Mouse (Mus musculus) liver, adult 2 months (tissue): ENCODE data around the gene Gm37240. TPM values are rescaled to one million over a fixed set of nuclear protein-coding genes. Genes with fewer than 3 reads are reported as not detected.

ENCODE experiments used
- DNase-seq: peaks from one replicate; pipeline ENCODE4 v3.0.0-alpha.2; 2011; ENCODE audit warnings: low read depth, low spot score; ENCODE audit errors: extremely low read depth
- H3K27ac ChIP-seq: fragments of 200-500 bp; replicated peaks from 2 replicates; pipeline ENCODE4 v1.5.1; 2012; ENCODE audit warnings: low read depth, mild to moderate bottlenecking, control low read depth, inconsistent platforms, low read length; ENCODE audit not compliant: insufficient read depth
- H3K27me3 ChIP-seq: fragments of 200-500 bp; 2 replicates; pipeline ENCODE4 v1.6.1; 2012; ENCODE audit warnings: mild to moderate bottlenecking, moderate library complexity, low read length, inconsistent platforms; ENCODE audit not compliant: control insufficient read depth, insufficient read depth
- H3K36me3 ChIP-seq: fragments of 200-500 bp; 2 replicates; pipeline ENCODE4 v1.6.1; 2012; ENCODE audit warnings: low read length, inconsistent platforms; ENCODE audit not compliant: control insufficient read depth, insufficient read depth
- H3K4me1 ChIP-seq: fragments of 200-500 bp; 2 replicates; pipeline ENCODE4 v1.6.1; 2011; ENCODE audit warnings: low read length; ENCODE audit not compliant: control insufficient read depth, insufficient read depth
- H3K4me3 ChIP-seq: fragments of 200-500 bp; 2 replicates; pipeline ENCODE4 v1.5.1; 2011; ENCODE audit warnings: low read depth, mild to moderate bottlenecking, control low read depth, low read length, moderate library complexity; ENCODE audit not compliant: insufficient read depth
- H3K79me2 ChIP-seq: fragments of 200-500 bp; 2 replicates; pipeline ENCODE4 v1.6.1; 2012; ENCODE audit warnings: inconsistent platforms, mild to moderate bottlenecking, low read length, moderate library complexity; ENCODE audit not compliant: control insufficient read depth, insufficient read depth
- H3K9ac ChIP-seq: fragments of 200-500 bp; 2 replicates; pipeline ENCODE4 v1.6.1; 2012; ENCODE audit warnings: low read depth, mild to moderate bottlenecking, control low read depth, inconsistent platforms, low read length
- CTCF ChIP-seq: fragments of 200-500 bp; IDR thresholded peaks from 2 replicates; pipeline ENCODE4 v1.5.1; 2011; ENCODE audit warnings: low read depth, low read length, control low read depth
- POLR2A ChIP-seq: fragments of 200-500 bp; IDR thresholded peaks from 2 replicates; pipeline ENCODE4 v1.6.1; 2011; ENCODE audit warnings: low read length, control low read depth; ENCODE audit not compliant: insufficient read depth; ENCODE audit errors: extremely low read depth
- WGBS: fragments of 180-500 bp; shearing (Covaris S2); methylation state at CpG from one replicate; pipeline ENCODE4 v1.1.7; 2018; 5-methylcytosine and 5-hydroxymethylcytosine counted together
- polyA plus RNA-seq: library from polyadenylated mRNA; depleted of rRNA; stranded (reverse); fragments of >200 nt; gene quantifications from 2 replicates; pipeline ENCODE4 v1.2.3, GENCODE M21; 2012
- total RNA-seq: library from RNA; depleted of rRNA; stranded (reverse); fragments of >200 nt; gene quantifications from 2 replicates; pipeline ENCODE4 v1.2.3, GENCODE M21; 2014

Gm37240 gene
- total and polyA plus RNA-seq, 2 experiments, result 2.2 to 6.9 TPM

DNA sequence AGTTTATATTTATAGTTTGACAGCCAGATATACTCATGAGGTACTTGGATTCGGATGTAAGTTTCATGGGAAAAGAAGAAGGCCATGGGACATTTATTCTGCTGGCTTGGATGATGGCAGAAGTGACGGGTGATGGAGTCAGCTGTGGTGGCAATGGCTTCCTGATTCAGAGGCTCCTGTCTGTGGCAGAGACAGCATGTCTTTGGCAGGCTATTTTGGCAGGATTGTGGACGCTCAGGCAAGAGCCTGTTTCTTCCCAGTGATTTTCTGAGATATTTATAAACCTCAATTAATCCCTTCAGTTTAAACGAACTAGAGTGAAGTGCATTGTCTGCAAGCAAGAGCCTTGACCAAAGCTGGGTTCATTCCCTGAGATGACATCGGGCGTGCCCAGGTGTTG is 874.4 kb downstream of the Gm37240 start:
- no peak for TF ChIP-seq POLR2A
- no peak for TF ChIP-seq CTCF
- Histone ChIP-seq H3K4me1 (no peaks in the 10 kb centered on the region), H3K4me3 (no peak overlapping the region), H3K36me3 (no peaks in the 10 kb centered on the region), H3K27ac (no peak overlapping the region), H3K79me2 (no peaks in the 10 kb centered on the region), H3K9ac (no peak overlapping the region), H3K27me3 (no peaks in the 10 kb centered on the region)
- no peak for DNase-seq
- whole genome bisulfite sequencing, result 87% methylated on average over 6 of the region's 6 CpGs

DNA sequence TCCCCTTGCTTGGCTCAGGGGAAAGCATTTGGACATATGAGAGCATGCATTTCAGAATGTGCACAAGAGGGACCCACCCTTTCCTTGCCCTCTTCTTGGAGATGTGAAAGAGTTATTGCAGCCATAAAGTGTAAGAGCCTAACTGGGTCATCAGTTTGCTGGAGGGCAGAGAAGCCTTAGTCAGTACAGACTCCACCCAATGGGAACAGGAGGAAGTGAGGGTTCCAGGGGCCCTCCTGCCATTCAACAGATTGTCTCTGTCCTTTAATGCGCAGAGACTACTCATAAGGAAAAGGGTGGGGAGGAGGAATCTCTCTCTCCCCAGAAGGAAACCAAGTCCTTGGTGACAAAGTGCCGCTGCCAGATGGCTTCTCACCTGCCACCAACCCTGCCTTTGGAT is 882.1 kb downstream of the Gm37240 start:
- H3K27me3 ChIP-seq, result no peaks in the 10 kb centered on the region
- TF ChIP-seq POLR2A, result no peak
- no peak for TF ChIP-seq CTCF
- H3K4me1 ChIP-seq, result no peaks in the 10 kb centered on the region
- no peaks in the 10 kb centered on the region for H3K36me3 ChIP-seq
- no peaks in the 10 kb centered on the region for H3K79me2 ChIP-seq
- H3K9ac ChIP-seq, result no peak overlapping the region
- H3K27ac ChIP-seq, result no peak overlapping the region
- 92% methylated on average over 2 of the region's 2 CpGs for WGBS
- DNase-seq, result no peak
- no peak overlapping the region for H3K4me3 ChIP-seq

DNA sequence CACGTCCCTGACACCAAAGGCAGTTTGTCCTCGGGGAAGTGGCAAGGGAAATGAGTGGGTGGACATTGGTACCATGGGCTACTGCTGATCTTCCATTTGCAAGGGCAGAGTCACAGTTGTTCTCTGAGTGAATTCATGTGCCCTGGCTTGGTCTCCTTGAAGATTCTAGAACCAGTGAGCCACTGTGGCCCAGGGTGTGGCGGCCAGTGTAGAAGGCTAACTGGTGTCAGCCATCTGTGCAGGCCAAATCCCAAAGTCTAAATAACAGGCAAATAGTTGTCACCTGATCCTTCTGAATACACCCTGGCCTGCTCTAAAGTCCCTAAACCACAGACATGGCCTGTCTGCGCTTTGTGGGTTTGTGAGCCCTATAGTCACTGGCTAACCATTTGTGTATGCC is 898.4 kb downstream of the Gm37240 start:
- H3K79me2 ChIP-seq, result no peaks in the 10 kb centered on the region
- no peaks in the 10 kb centered on the region for H3K4me1 ChIP-seq
- no peaks in the 10 kb centered on the region for H3K27me3 ChIP-seq
- no peak for TF ChIP-seq CTCF
- no peak for TF ChIP-seq POLR2A
- no peak overlapping the region for H3K4me3 ChIP-seq
- no peak overlapping the region for H3K9ac ChIP-seq
- H3K27ac ChIP-seq, result no peak overlapping the region
- 90% methylated on average over 4 of the region's 4 CpGs for WGBS
- DNase-seq, result no peak
- H3K36me3 ChIP-seq, result no peaks in the 10 kb centered on the region

DNA sequence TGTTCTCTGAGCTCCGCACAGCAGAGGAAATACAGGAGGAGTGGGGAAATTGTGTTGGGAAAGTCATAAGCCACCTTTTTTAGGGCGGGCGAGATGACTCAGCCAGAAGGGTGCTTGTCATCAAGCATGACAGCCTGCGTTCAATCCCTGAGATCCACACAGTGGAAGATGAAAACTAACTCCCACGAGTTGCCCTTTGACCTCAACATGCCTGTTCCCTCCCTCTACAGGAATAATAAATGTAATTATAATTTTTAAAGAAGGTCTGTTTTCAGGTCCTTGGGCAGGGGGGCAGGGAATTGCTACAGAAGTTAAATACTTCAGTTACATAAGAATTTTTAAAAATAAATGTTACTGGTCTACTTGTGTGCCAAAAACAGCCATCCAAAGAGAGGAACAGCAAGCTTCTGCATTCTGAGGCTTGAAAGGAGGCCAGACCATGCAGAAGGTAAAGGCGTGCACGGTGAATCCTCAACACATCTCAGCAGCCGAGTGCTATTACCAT is 902.1 kb downstream of the Gm37240 start:
- 90% methylated on average over 8 of the region's 8 CpGs for WGBS
- no peak for TF ChIP-seq POLR2A
- Histone ChIP-seq H3K9ac (no peak overlapping the region), H3K27me3 (no peaks in the 10 kb centered on the region), H3K4me1 (no peaks in the 10 kb centered on the region), H3K79me2 (no peaks in the 10 kb centered on the region), H3K4me3 (no peak overlapping the region), H3K36me3 (no peaks in the 10 kb centered on the region), H3K27ac (no peak overlapping the region)
- no peak for DNase-seq

DNA sequence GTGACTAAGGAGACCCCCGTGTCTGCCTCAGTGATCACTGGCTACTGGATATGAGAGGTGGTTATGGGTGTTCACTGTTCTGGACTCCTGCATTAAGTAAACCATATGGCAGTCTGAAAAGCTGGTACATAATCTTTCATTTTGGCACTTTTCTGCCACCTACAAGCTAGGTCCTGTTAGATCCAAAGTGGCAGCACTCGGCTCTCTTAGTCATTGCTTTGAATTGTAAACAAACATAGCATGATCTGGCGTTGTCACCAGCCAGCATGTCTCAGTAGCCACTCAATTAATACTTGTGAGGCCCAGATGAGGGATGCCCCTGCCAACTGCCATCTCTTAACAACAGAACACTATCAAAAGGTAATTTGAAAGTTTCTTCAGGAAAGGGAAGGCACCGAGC is 904.6 kb downstream of the Gm37240 start:
- 51% methylated on average over 4 of the region's 4 CpGs for WGBS

DNA sequence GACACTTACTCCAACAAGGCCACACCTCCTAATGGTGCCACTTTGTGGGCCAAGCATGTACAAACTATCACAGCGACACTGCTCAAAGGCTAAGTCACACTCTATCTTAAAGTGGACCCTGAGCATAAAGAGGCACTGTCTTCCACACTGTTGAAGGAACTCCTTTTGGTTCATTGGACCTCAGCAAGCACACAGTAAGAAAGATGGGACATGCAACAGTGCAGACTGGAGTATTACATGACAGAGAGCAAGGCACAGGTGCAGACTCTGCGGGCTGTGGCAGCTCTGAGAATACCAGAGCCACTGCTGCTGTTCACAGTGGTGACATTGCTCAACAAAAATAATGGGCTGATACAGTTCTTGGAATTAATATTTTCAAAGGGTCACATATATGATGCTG is 907.2 kb downstream of the Gm37240 start:
- Histone ChIP-seq H3K4me3 (no peak overlapping the region), H3K4me1 (no peaks in the 10 kb centered on the region), H3K27ac (no peak overlapping the region), H3K79me2 (no peaks in the 10 kb centered on the region), H3K36me3 (peaks cover 19% of the 10 kb centered on the region; the same call in 1 of the 2 replicates), H3K9ac (no peak overlapping the region), H3K27me3 (no peaks in the 10 kb centered on the region)
- no peak for DNase-seq
- WGBS, result 100% methylated on average over 2 of the region's 2 CpGs
- TF ChIP-seq POLR2A, result no peak
- no peak for TF ChIP-seq CTCF

More for the DNA sequence above, 904.6 kb downstream of the Gm37240 start:
- H3K36me3 ChIP-seq, result peaks cover 6% of the 10 kb centered on the region; the same call in 1 of the 2 replicates
- H3K27me3 ChIP-seq, result no peaks in the 10 kb centered on the region
- H3K4me1 ChIP-seq, result no peaks in the 10 kb centered on the region
- no peaks in the 10 kb centered on the region for H3K79me2 ChIP-seq
- DNase-seq, result no peak
- no peak for TF ChIP-seq POLR2A
- TF ChIP-seq CTCF, result no peak
- H3K9ac ChIP-seq, result no peak overlapping the region
- no peak overlapping the region for H3K4me3 ChIP-seq
- H3K27ac ChIP-seq, result no peak overlapping the region
